Mouse (Mus musculus) liver, embryonic 14.5 days (tissue): ENCODE data around the gene Kat2b. TPM values are rescaled to one million over a fixed set of nuclear protein-coding genes. Genes with fewer than 3 reads are reported as not detected.
A peak's percentile ranks its signal among the peaks of the same experiment; 100 is the strongest.

Source experiments
- ATAC-seq: fragments of 200-750 bp; cut with Nextera tagmentation; 2 replicates; pipeline ENCODE4 v1.8.0; 2017; ENCODE audit warnings: moderate number of reproducible peaks, mild to moderate bottlenecking, moderate library complexity; ENCODE audit not compliant: insufficient read depth
- DNase-seq, 3 experiments: peaks; one replicate each; pipeline ENCODE4 v3.0.0-alpha.2; 2012 to 2013; ENCODE audit warnings: low read depth in 3 of 3, low spot score in 3 of 3
- H3K27ac ChIP-seq: fragments of 300-500 bp; sonication (generic); 2 replicates; pipeline ENCODE4 v1.5.1; 2014; ENCODE audit warnings: moderate library complexity, mild to moderate bottlenecking, control low read depth, inconsistent platforms
- H3K27me3 ChIP-seq: fragments of 300-500 bp; sonication (generic); 2 replicates; pipeline ENCODE4 v1.6.1; 2014; ENCODE audit warnings: mild to moderate bottlenecking, low read length, moderate library complexity; ENCODE audit not compliant: control insufficient read depth, insufficient read depth
- H3K36me3 ChIP-seq: fragments of 300-500 bp; sonication (generic); replicated peaks from 2 replicates; pipeline ENCODE4 v1.6.1; 2014; ENCODE audit warnings: low read depth; ENCODE audit not compliant: control insufficient read depth, insufficient read depth
- H3K4me1 ChIP-seq, 2 experiments: fragments of 200-500 bp in 1 of 2; fragments of 300-500 bp in 1 of 2; sonication (generic) in 1 of 2; replicated peaks; 2 replicates each; pipeline ENCODE4 v1.6.1; 2012 to 2014; ENCODE audit warnings: antibody characterized with exemption in 1 of 2, inconsistent platforms in 1 of 2, low read length in 1 of 2; ENCODE audit not compliant: control insufficient read depth in 2 of 2, insufficient read depth in 2 of 2
- H3K4me2 ChIP-seq: fragments of 300-500 bp; sonication (generic); 2 replicates; pipeline ENCODE4 v1.6.1; 2014; ENCODE audit warnings: low read depth, mild to moderate bottlenecking, control low read depth, moderate library complexity
- H3K4me3 ChIP-seq, 2 experiments: fragments of 200-500 bp in 1 of 2; fragments of 300-500 bp in 1 of 2; sonication (generic) in 1 of 2; 2 replicates each; pipeline ENCODE4 v1.5.1; 2012 to 2014; ENCODE audit warnings: low read depth in 2 of 2, low read length in 2 of 2, mild to moderate bottlenecking in 2 of 2, control low read depth in 1 of 2, inconsistent platforms in 1 of 2, moderate library complexity in 1 of 2; ENCODE audit not compliant: insufficient read depth in 1 of 2
- H3K9ac ChIP-seq: fragments of 300-500 bp; sonication (generic); replicated peaks from 2 replicates; pipeline ENCODE4 v1.6.1; 2014; ENCODE audit warnings: mild to moderate bottlenecking, control low read depth, moderate library complexity
- H3K9me3 ChIP-seq: fragments of 300-500 bp; sonication (generic); 2 replicates; pipeline ENCODE4 v1.6.1; 2016; ENCODE audit warnings: low read length, mixed read lengths; ENCODE audit not compliant: control insufficient read depth
- CTCF ChIP-seq: IDR thresholded peaks from 2 replicates; pipeline ENCODE4 v1.5.1; 2016; ENCODE audit warnings: antibody characterized with exemption, low read depth, control low read depth
- EP300 ChIP-seq: IDR thresholded peaks from 2 replicates; pipeline ENCODE4 v1.6.1; 2016; ENCODE audit warnings: antibody characterized with exemption, low read depth
- WGBS: fragments of 180-500 bp; shearing (Covaris S2); extraction: QIAGEN DNeasy Blood & Tissue Kit; methylation state at CpG from one replicate; pipeline ENCODE4 v1.1.7; 2014; ENCODE audit not compliant: insufficient replicate concordance; 5-methylcytosine and 5-hydroxymethylcytosine counted together
- polyA plus RNA-seq, 2 experiments: library from polyadenylated mRNA; depleted of rRNA in 1 of 2; stranded (reverse) in 1 of 2; unstranded in 1 of 2; fragments of >200 nt; fragmentation: Nextera tagmentation in 1 of 2; extraction: Ambion mirVana in 1 of 2; gene quantifications; 2 replicates each; pipeline versions ENCODE4 v1.2.1 to v1.2.3; 2012 to 2014

The Kat2b gene
- polyA plus RNA-seq, 2 experiments: 6.0 to 7.5 TPM

- Histone ChIP-seq H3K4me3 (no peak overlapping the region), H3K4me2 (peak overlapping the region; percentile 28), H3K27ac (no peak overlapping the region), H3K36me3 (no peaks in the 10 kb centered on the region), H3K9ac (peak overlapping the region; percentile 11; the same call in 1 of the 2 replicates), H3K27me3 (no peaks in the 10 kb centered on the region), H3K4me1 (peaks cover 22 to 34% of the 10 kb centered on the region in 2 experiments), H3K9me3 (no peaks in the 10 kb centered on the region)
- 38% methylated on average over 4 of the region's 4 CpGs for WGBS
- no peak for TF ChIP-seq CTCF
- TF ChIP-seq EP300: no peak
- no peak for ATAC-seq
- no peak for DNase-seq
Observed at GRCm38 (mm10) chr17:53582026-53582585, 15.4 kb downstream of the Kat2b start.

DNA sequence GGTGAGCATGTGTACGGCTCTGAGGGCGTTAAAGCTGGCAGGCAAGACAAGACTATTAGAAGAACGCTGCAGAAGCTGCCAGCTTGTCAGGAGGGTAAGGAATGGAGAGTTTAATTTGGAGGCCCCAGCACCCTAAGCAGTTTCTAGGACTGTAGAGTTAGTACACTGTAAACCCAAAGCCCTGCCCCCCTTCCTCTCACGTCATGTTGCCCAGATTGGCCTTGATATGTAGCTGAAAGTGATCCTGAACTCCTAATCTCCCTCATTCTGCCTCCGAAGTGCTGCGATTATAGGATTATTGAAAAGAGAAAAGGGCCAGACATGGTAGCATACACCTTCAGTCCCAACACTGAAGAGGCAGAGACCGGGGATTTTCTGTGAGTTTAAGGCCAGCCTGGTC, 16.1 kb downstream of the Kat2b start:
- peaks cover 22 to 40% of the 10 kb centered on the region in 2 experiments for H3K4me1 ChIP-seq

DNA sequence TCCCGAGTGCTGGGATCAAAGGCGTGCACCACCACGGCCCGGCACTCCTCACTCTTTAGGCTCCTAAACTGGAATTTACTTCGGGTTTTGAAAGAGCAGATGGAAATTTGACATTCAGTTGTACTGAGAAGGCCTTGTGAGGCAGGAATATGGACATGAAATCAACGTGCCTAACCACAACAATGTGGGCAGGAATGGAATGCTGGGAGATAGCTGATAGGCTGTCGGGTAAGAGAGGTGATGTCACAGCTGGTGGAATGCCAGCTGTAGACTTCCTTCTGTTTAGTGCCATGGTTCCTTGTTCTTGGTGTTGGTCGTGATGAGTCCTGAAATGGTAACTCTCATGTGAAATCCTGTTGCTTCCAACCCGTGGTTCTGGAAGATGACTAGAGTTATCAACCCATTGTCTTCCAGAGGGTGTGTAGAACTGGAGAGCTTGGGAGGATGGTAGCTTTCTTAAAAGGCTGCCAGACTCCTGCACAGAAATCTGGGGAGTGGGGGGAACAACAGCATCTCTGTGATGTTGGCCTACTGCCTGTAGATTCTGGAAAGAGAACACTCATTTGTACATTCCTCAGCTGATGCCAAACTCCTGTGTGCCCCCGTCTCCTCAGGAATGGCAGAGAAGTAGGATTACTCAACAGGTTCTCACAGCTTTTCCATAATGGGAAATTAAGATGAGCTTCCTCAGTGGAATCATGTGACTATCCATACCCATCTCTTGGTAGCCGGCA, 17.4 kb downstream of the Kat2b start:
- Histone ChIP-seq H3K27me3 (no peaks in the 10 kb centered on the region), H3K9me3 (no peaks in the 10 kb centered on the region), H3K4me3 (no peak overlapping the region), H3K27ac (no peak overlapping the region), H3K4me1 (peaks cover 19 to 37% of the 10 kb centered on the region in 2 experiments), H3K4me2 (no peak overlapping the region), H3K36me3 (no peaks in the 10 kb centered on the region), H3K9ac (no peak overlapping the region)
- TF ChIP-seq EP300: no peak
- TF ChIP-seq CTCF: no peak
- DNase-seq (no peak), ATAC-seq (no peak)
- WGBS: 71% methylated on average over 11 of the region's 11 CpGs

More for the DNA sequence above, 16.1 kb downstream of the Kat2b start:
- ATAC-seq (no peak), DNase-seq (no peak)
- 73% methylated on average over 7 of the region's 7 CpGs for WGBS
- no peaks in the 10 kb centered on the region for H3K27me3 ChIP-seq
- H3K36me3 ChIP-seq: no peaks in the 10 kb centered on the region
- no peak overlapping the region for H3K9ac ChIP-seq
- H3K27ac ChIP-seq: no peak overlapping the region
- no peak for TF ChIP-seq EP300
- TF ChIP-seq CTCF: no peak
- no peak overlapping the region for H3K4me3 ChIP-seq
- H3K9me3 ChIP-seq: no peaks in the 10 kb centered on the region
- no peak overlapping the region for H3K4me2 ChIP-seq

GRCm38 (mm10) chr17:53587074-53587851, 20.6 kb downstream of the Kat2b start:
- peak overlapping the region; percentile 10 for H3K9ac ChIP-seq
- peak; percentile 72 for TF ChIP-seq EP300
- TF ChIP-seq CTCF: no peak
- no peaks in the 10 kb centered on the region for H3K36me3 ChIP-seq
- H3K27ac ChIP-seq: peak overlapping the region; percentile 42
- H3K4me1 ChIP-seq: peaks cover 14 to 27% of the 10 kb centered on the region in 2 experiments
- DNase-seq (peak; percentile 52 to 67 (median 61)), ATAC-seq (peak; percentile 88)
- no peaks in the 10 kb centered on the region for H3K9me3 ChIP-seq
- H3K4me2 ChIP-seq: peak overlapping the region; percentile 42
- no peaks in the 10 kb centered on the region for H3K27me3 ChIP-seq
- H3K4me3 ChIP-seq: 0 out of 4 replicates have a peak overlapping the region, but pooled peaks of 1 of the 2 experiments have one; percentile 3
- 15% methylated on average over 14 of the region's 14 CpGs for WGBS
